ENCODE assay signal across 19 mouse cellular contexts in the genomic region with DNA sequence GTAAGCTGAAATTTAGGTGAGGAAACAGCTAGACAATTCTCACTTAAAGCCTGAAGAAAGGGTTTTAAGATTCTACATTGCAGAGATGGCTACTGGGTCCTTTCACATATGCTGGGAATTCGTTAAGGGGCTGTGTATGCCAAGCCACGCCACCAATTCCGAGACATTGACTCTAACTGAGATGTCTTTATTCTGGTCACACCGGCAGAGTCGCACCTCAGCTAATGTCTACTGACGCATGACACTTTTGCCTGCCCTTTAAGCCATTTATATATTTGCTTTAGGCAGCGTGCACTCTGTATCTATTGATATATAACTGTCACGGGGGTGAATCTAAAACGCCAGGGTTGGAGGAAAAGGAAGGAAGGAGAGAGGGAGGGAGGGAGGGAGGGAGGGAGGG.
DNase-seq lines count a peak whose midpoint lies in the region; ATAC-seq and TF ChIP-seq lines count a peak whose summit lies in the region.
"Had no signal": no experiment of that assay in that cellular context is flagged by ENCODE, and none has a peak within 500 bp of the region (broad histone marks: within the 10 kb centered on the region; RNA-seq: fewer than 3 reads in every experiment).

No protein-coding gene starts in this region.

- no peaks in the 10 kb centered on the region for H3K36me3 ChIP-seq in forebrain, embryonic 12.5 days (replicated peaks)
- no peaks in the 10 kb centered on the region for H3K36me3 ChIP-seq in midbrain, embryonic 10.5 days
- no peaks in the 10 kb centered on the region for H3K36me3 ChIP-seq in intestine, postnatal 0 days (ENCODE audit: control insufficient read depth, insufficient read depth)
- H3K36me3 ChIP-seq: G1E; hindbrain, embryonic 15.5 days; liver, embryonic 12.5 days; lung, embryonic 15.5 days; neural tube, embryonic 12.5 days had no signal

- peak; percentile 24; the same call in 1 of the 2 replicates for ATAC-seq in forebrain, embryonic 12.5 days (ENCODE audit: low FRiP score)
- ATAC-seq in intestine, postnatal 0 days, result no peak
- ATAC-seq: liver, embryonic 12.5 days had no signal

- TF ChIP-seq CTCF in intestine, postnatal 0 days (IDR thresholded peaks at IDR 0.05; ENCODE audit: low read depth), result no peak

- H3K4me1 ChIP-seq in forebrain, embryonic 12.5 days, result peaks cover 9% of the 10 kb centered on the region
- peaks cover 29% of the 10 kb centered on the region for H3K4me1 ChIP-seq in midbrain, embryonic 10.5 days
- H3K4me1 ChIP-seq in intestine, postnatal 0 days (replicated peaks; ENCODE audit: control insufficient read depth, insufficient read depth, low read length), result no peaks in the 10 kb centered on the region
- H3K4me1 ChIP-seq: hindbrain, embryonic 15.5 days; liver, embryonic 12.5 days; lung, embryonic 15.5 days; neural tube, embryonic 12.5 days had no signal

- no peak overlapping the region for H3K9ac ChIP-seq in forebrain, embryonic 12.5 days
- no peak overlapping the region for H3K9ac ChIP-seq in intestine, postnatal 0 days (ENCODE audit: low read depth, low read length)
- H3K9ac ChIP-seq: hindbrain, embryonic 15.5 days; liver, embryonic 12.5 days; lung, embryonic 15.5 days; neural tube, embryonic 12.5 days had no signal

- H3K4me2 ChIP-seq in forebrain, embryonic 12.5 days, result peak overlapping the region; percentile 24; the same call in 1 of the 2 replicates
- H3K4me2 ChIP-seq in intestine, postnatal 0 days (replicated peaks; ENCODE audit: low read depth), result no peak overlapping the region
- H3K4me2 ChIP-seq: hindbrain, embryonic 15.5 days; liver, embryonic 12.5 days; lung, embryonic 15.5 days; neural tube, embryonic 12.5 days had no signal

- DNase-seq in retina, embryonic 14.5 days (ENCODE audit: low spot score), result peak; percentile 14
- no peak for DNase-seq in retina, postnatal 1 day
- no peak for DNase-seq in midbrain, embryonic 10.5 days (ENCODE audit: low spot score)
- no peak for DNase-seq in MN1 (ENCODE audit: low spot score)
- DNase-seq in embryo, embryonic 9.5 days (ENCODE audit: extremely low spot score), result no peak
- DNase-seq: adrenal gland, adult 8-10 months; cerebellum, adult 11-12 months; heart, postnatal 10 days; kidney, adult 18-20 months; right cerebral cortex, postnatal 4 days; thymus, postnatal 4 days had no signal

- WGBS in forebrain, embryonic 12.5 days, result 25% methylated on average over 9 of the region's 9 CpGs
- WGBS in midbrain, embryonic 10.5 days, result 57% methylated on average over 9 of the region's 9 CpGs
- 49% methylated on average over 9 of the region's 9 CpGs for WGBS in intestine, postnatal 0 days

- no peaks in the 10 kb centered on the region for H3K27me3 ChIP-seq in forebrain, embryonic 12.5 days
- no peaks in the 10 kb centered on the region for H3K27me3 ChIP-seq in midbrain, embryonic 10.5 days (ENCODE audit: low read depth, poor library complexity, severe bottlenecking)
- H3K27me3 ChIP-seq in intestine, postnatal 0 days (replicated peaks; ENCODE audit: control insufficient read depth, insufficient read depth, low read length), result no peaks in the 10 kb centered on the region
- H3K27me3 ChIP-seq: hindbrain, embryonic 15.5 days; liver, embryonic 12.5 days; lung, embryonic 15.5 days; neural tube, embryonic 12.5 days had no signal

- peak overlapping the region; percentile 64 for H3K27ac ChIP-seq in forebrain, embryonic 12.5 days
- H3K27ac ChIP-seq in midbrain, embryonic 10.5 days (replicated peaks), result peak overlapping the region; percentile 33; the same call in 1 of the 2 replicates
- no peak overlapping the region for H3K27ac ChIP-seq in intestine, postnatal 0 days (ENCODE audit: low read depth, low read length)
- H3K27ac ChIP-seq: hindbrain, embryonic 15.5 days; liver, embryonic 12.5 days; lung, embryonic 15.5 days; macrophage; neural tube, embryonic 12.5 days had no signal

- H3K4me3 ChIP-seq in forebrain, embryonic 12.5 days (replicated peaks), result no peak overlapping the region
- no peak overlapping the region for H3K4me3 ChIP-seq in midbrain, embryonic 10.5 days
- no peak overlapping the region for H3K4me3 ChIP-seq in intestine, postnatal 0 days (ENCODE audit: low read depth, low read length)
- H3K4me3 ChIP-seq: hindbrain, embryonic 15.5 days; liver, embryonic 12.5 days; lung, embryonic 15.5 days; neural tube, embryonic 12.5 days had no signal

- no peaks in the 10 kb centered on the region for H3K9me3 ChIP-seq in forebrain, embryonic 12.5 days
- no peaks in the 10 kb centered on the region for H3K9me3 ChIP-seq in midbrain, embryonic 10.5 days (replicated peaks)
- no peaks in the 10 kb centered on the region for H3K9me3 ChIP-seq in intestine, postnatal 0 days (ENCODE audit: control insufficient read depth)
- H3K9me3 ChIP-seq: hindbrain, embryonic 15.5 days; liver, embryonic 12.5 days; lung, embryonic 15.5 days; neural tube, embryonic 12.5 days had no signal
